Mouse (Mus musculus) CH12.LX (cell line): ENCODE results near the gene Steap2. TPM values are rescaled to one million over a fixed set of nuclear protein-coding genes. Genes with fewer than 3 reads are reported as not detected.

ENCODE experiments used
- DNase-seq: peaks from one replicate; pipeline ENCODE4 v3.0.0-alpha.2; 2013; ENCODE audit errors: extremely low read depth
- H3K27ac ChIP-seq: 2 replicates; pipeline ENCODE4 v1.5.1; 2012; ENCODE audit warnings: low read depth, mild to moderate bottlenecking, control low read depth, moderate library complexity; ENCODE audit not compliant: insufficient read depth
- H3K27me3 ChIP-seq: replicated peaks from 2 replicates; pipeline ENCODE3; 2012; ENCODE audit warnings: inconsistent platforms
- H3K36me3 ChIP-seq, 2 experiments: replicated peaks in 1 of 2; 2 replicates each; pipeline versions ENCODE3 to v1.6.1; 2012; ENCODE audit warnings: inconsistent platforms in 1 of 2, low read length in 1 of 2, mild to moderate bottlenecking in 1 of 2, mixed read lengths in 1 of 2, moderate library complexity in 1 of 2; ENCODE audit not compliant: control insufficient read depth in 1 of 2, insufficient read depth in 1 of 2
- H3K4me1 ChIP-seq, 2 experiments: 2 replicates each; pipeline ENCODE4 v1.6.1; 2012; ENCODE audit warnings: inconsistent platforms in 1 of 2, moderate library complexity in 1 of 2; ENCODE audit not compliant: insufficient read depth in 2 of 2, control insufficient read depth in 1 of 2
- H3K4me2 ChIP-seq: 2 replicates; pipeline ENCODE4 v1.6.1; 2012; ENCODE audit warnings: low read depth, mild to moderate bottlenecking, control low read depth; ENCODE audit not compliant: poor library complexity, insufficient read depth, severe bottlenecking
- H3K4me3 ChIP-seq, 3 experiments: fragments of 150-350 bp in 1 of 3; sonication (generic) in 1 of 3; replicated peaks in 1 of 3; 2 replicates each; pipeline versions ENCODE3 to v1.5.1; 2011 to 2012; ENCODE audit warnings: low read depth in 2 of 3, low read length in 2 of 3, mild to moderate bottlenecking in 2 of 3, moderate library complexity in 2 of 3, control low read depth in 1 of 3, improper control_type of control experiment in 1 of 3, inconsistent platforms in 1 of 3, mixed read lengths in 1 of 3; ENCODE audit not compliant: poor library complexity in 1 of 3
- H3K79me2 ChIP-seq: replicated peaks from 2 replicates; pipeline ENCODE4 v1.6.1; 2012; ENCODE audit warnings: mild to moderate bottlenecking, moderate library complexity; ENCODE audit not compliant: control insufficient read depth, poor library complexity, insufficient read depth, severe bottlenecking; ENCODE audit errors: extremely low read depth
- H3K9ac ChIP-seq: 2 replicates; pipeline ENCODE4 v1.6.1; 2012; ENCODE audit warnings: low read depth, mild to moderate bottlenecking, control low read depth, moderate library complexity; ENCODE audit not compliant: insufficient read depth
- H3K9me3 ChIP-seq: replicated peaks from 2 replicates; pipeline ENCODE3; 2012; ENCODE audit warnings: low read length, inconsistent platforms, mixed read lengths
- CHD1 ChIP-seq: IDR thresholded peaks from 2 replicates; pipeline ENCODE4 v1.6.1; 2012; ENCODE audit warnings: low read depth, low read length, improper control_type of control experiment, inconsistent platforms
- CHD2 ChIP-seq: IDR thresholded peaks from 2 replicates; pipeline ENCODE4 v1.6.1; 2011; ENCODE audit warnings: low read length, improper control_type of control experiment
- CTCF ChIP-seq, 2 experiments: IDR thresholded peaks in 1 of 2; conservative IDR thresholded peaks in 1 of 2; 2 replicates each; pipeline ENCODE4 v1.5.1; 2011 to 2012; ENCODE audit warnings: low read depth in 2 of 2, low read length in 2 of 2, improper control_type of control experiment in 1 of 2, inconsistent platforms in 1 of 2, mild to moderate bottlenecking in 1 of 2, moderate library complexity in 1 of 2
- ELF1 ChIP-seq: IDR thresholded peaks from 2 replicates; pipeline ENCODE4 v1.6.1; 2014; ENCODE audit warnings: low read depth, mild to moderate bottlenecking, inconsistent platforms, low read length, improper control_type of control experiment
- ETS1 ChIP-seq: conservative IDR thresholded peaks from 2 replicates; pipeline ENCODE4 v1.6.1; 2012; ENCODE audit warnings: low read depth, mild to moderate bottlenecking, inconsistent platforms, low read length, improper control_type of control experiment, moderate library complexity
- HCFC1 ChIP-seq: IDR thresholded peaks from 2 replicates; pipeline ENCODE4 v1.6.1; 2012; ENCODE audit warnings: low read depth, mild to moderate bottlenecking, inconsistent platforms, low read length, improper control_type of control experiment
- IRF4 ChIP-seq: IDR thresholded peaks from 2 replicates; pipeline ENCODE4 v1.6.1; 2014; ENCODE audit warnings: low read depth, mild to moderate bottlenecking, inconsistent platforms, low read length, improper control_type of control experiment
- JUND ChIP-seq: conservative IDR thresholded peaks from 2 replicates; pipeline ENCODE4 v1.6.1; 2011; ENCODE audit warnings: low read depth, low read length, improper control_type of control experiment
- MAFK ChIP-seq: IDR thresholded peaks from 2 replicates; pipeline ENCODE4 v1.6.1; 2011; ENCODE audit warnings: low read length, improper control_type of control experiment; ENCODE audit not compliant: insufficient replicate concordance
- MEF2A ChIP-seq: IDR thresholded peaks from 2 replicates; pipeline ENCODE4 v1.6.1; 2014; ENCODE audit warnings: low read depth, mild to moderate bottlenecking, inconsistent platforms, low read length, improper control_type of control experiment, borderline replicate concordance
- MYC ChIP-seq: IDR thresholded peaks from 2 replicates; pipeline ENCODE4 v1.6.1; 2011; ENCODE audit warnings: low read depth, mild to moderate bottlenecking, improper control_type of control experiment, low read length
- NELFE ChIP-seq: IDR thresholded peaks from 2 replicates; pipeline ENCODE4 v1.6.1; 2011; ENCODE audit warnings: low read depth, low read length, improper control_type of control experiment
- NRF1 ChIP-seq: IDR thresholded peaks from 2 replicates; pipeline ENCODE4 v1.6.1; 2014; ENCODE audit warnings: low read depth, mild to moderate bottlenecking, inconsistent platforms, low read length, improper control_type of control experiment, moderate library complexity
- PAX5 ChIP-seq: IDR thresholded peaks from 2 replicates; pipeline ENCODE4 v1.6.1; 2012; ENCODE audit warnings: low read length, inconsistent platforms, mixed read lengths
- RAD21 ChIP-seq: IDR thresholded peaks from 2 replicates; pipeline ENCODE4 v1.6.1; 2011; ENCODE audit warnings: low read depth, mild to moderate bottlenecking, low read length, improper control_type of control experiment, moderate library complexity
- SIN3A ChIP-seq: IDR thresholded peaks from 2 replicates; pipeline ENCODE4 v1.6.1; 2012; ENCODE audit warnings: low read length, improper control_type of control experiment, inconsistent platforms
- TBP ChIP-seq: conservative IDR thresholded peaks from 2 replicates; pipeline ENCODE4 v1.6.1; 2011; ENCODE audit warnings: low read depth, low read length, improper control_type of control experiment
- TCF12 ChIP-seq: IDR thresholded peaks from 2 replicates; pipeline ENCODE4 v1.6.1; 2014; ENCODE audit warnings: low read depth, mild to moderate bottlenecking, inconsistent platforms, low read length, improper control_type of control experiment
- UBTF ChIP-seq: IDR thresholded peaks from 2 replicates; pipeline ENCODE4 v1.6.1; 2012; ENCODE audit warnings: low read depth, mild to moderate bottlenecking, inconsistent platforms, low read length, improper control_type of control experiment, moderate library complexity
- USF2 ChIP-seq: conservative IDR thresholded peaks from 2 replicates; pipeline ENCODE4 v1.6.1; 2011; ENCODE audit warnings: low read depth, low read length, improper control_type of control experiment
- ZC3H11A ChIP-seq: IDR thresholded peaks from 2 replicates; pipeline ENCODE4 v1.6.1; 2012; ENCODE audit warnings: low read depth, mild to moderate bottlenecking, inconsistent platforms, low read length, improper control_type of control experiment
- ZMIZ1 ChIP-seq: IDR thresholded peaks from 2 replicates; pipeline ENCODE4 v1.6.1; 2012; ENCODE audit warnings: low read depth, mild to moderate bottlenecking, inconsistent platforms, low read length, improper control_type of control experiment
- ZNF384 ChIP-seq: IDR thresholded peaks from 2 replicates; pipeline ENCODE4 v1.6.1; 2012; ENCODE audit warnings: low read depth, low read length, improper control_type of control experiment, inconsistent platforms
- dilution Hi-C: fragments of 300-500 bp; cut with MboI; formaldehyde crosslinking; loops from 2 replicates; pipeline ENCODE4 v1.14.3; 2020; ENCODE audit warnings: low sequenced_read_pairs; ENCODE audit not compliant: extremely low pct_unique_long_range_greater_than_20kb, extremely low pct_ligation_motif_present
- in situ Hi-C: fragments of 300-500 bp; cut with MboI; formaldehyde crosslinking; loops from 3 replicates; pipeline ENCODE4 v1.14.3; 2019; ENCODE audit warnings: low sequenced_read_pairs, low pct_ligation_motif_present, low pct_unique_long_range_greater_than_20kb, mixed read lengths
- polyA plus RNA-seq: library from polyadenylated mRNA; unstranded; fragments of >175 nt; gene quantifications from 2 replicates; pipeline ENCODE4 v1.2.1, GENCODE M21; 2012; ENCODE audit warnings: low read depth; ENCODE audit not compliant: insufficient read length
- total RNA-seq, 2 experiments: library from RNA; depleted of rRNA; stranded (reverse); fragments of 300-350 nt in 1 of 2; fragments of >200 nt in 1 of 2; gene quantifications; 2 replicates each; pipeline ENCODE4 v1.2.3; 2012 to 2014

Steap2 gene
- total and polyA plus RNA-seq, 3 experiments = not detected

- H3K4me3 ChIP-seq = no peak overlapping the region
- in situ Hi-C loops = no loop called here
- DNase-seq = no peak
- H3K4me1 ChIP-seq = no peaks in the 10 kb centered on the region
- no peaks in the 10 kb centered on the region for H3K27me3 ChIP-seq
- dilution Hi-C loops = no loop called here
- H3K27ac ChIP-seq = no peak overlapping the region
- no peak for TF ChIP-seq MAFK
- no peak for TF ChIP-seq HCFC1
- TF ChIP-seq RAD21 = no peak
- TF ChIP-seq UBTF = no peak
- no peak for TF ChIP-seq NRF1
- no peak for TF ChIP-seq IRF4
- TF ChIP-seq USF2 = no peak
- no peak for TF ChIP-seq MYC
- no peak for TF ChIP-seq JUND
- TF ChIP-seq SIN3A = no peak
- TF ChIP-seq, all 38 proteins: peak for 0
- Histone ChIP-seq H3K4me2 (no peak overlapping the region), H3K36me3 (no peaks in the 10 kb centered on the region), H3K79me2 (no peaks in the 10 kb centered on the region), H3K9ac (no peak overlapping the region), H3K9me3 (no peaks in the 10 kb centered on the region)
Observed at GRCm38 (mm10) chr5:5679459-5679858, 14.9 kb downstream of the Steap2 start.

- no peak for DNase-seq
- no peak overlapping the region for H3K9ac ChIP-seq
- no peak for TF ChIP-seq UBTF
- TF ChIP-seq JUND = no peak
- TF ChIP-seq MAFK = no peak
- TF ChIP-seq ELF1 = no peak
- TF ChIP-seq MEF2A = no peak
- TF ChIP-seq TBP = no peak
- TF ChIP-seq CHD1 = no peak
- no peak for TF ChIP-seq RAD21
- dilution Hi-C loops (no loop called here), in situ Hi-C loops (no loop called here)
- no peak overlapping the region for H3K4me2 ChIP-seq
- H3K79me2 ChIP-seq = no peaks in the 10 kb centered on the region
- no peak overlapping the region for H3K27ac ChIP-seq
- no peaks in the 10 kb centered on the region for H3K36me3 ChIP-seq
- no peak overlapping the region for H3K4me3 ChIP-seq
- no peaks in the 10 kb centered on the region for H3K27me3 ChIP-seq
- H3K9me3 ChIP-seq = no peaks in the 10 kb centered on the region
- no peaks in the 10 kb centered on the region for H3K4me1 ChIP-seq
Observed at GRCm38 (mm10) chr5:5676082-5676481, 18.3 kb downstream of the Steap2 start.

GRCm38 (mm10) chr5:5668920-5669319 is 25.5 kb downstream of the Steap2 start:
- in situ Hi-C loops = no loop called here
- no peak overlapping the region for H3K4me2 ChIP-seq
- DNase-seq = no peak
- dilution Hi-C loops = no loop called here
- no peak overlapping the region for H3K9ac ChIP-seq
- H3K4me1 ChIP-seq = no peaks in the 10 kb centered on the region
- H3K36me3 ChIP-seq = no peaks in the 10 kb centered on the region
- TF ChIP-seq ZNF384 (no peak), PAX5 (no peak), ETS1 (no peak), NELFE (no peak), TBP (no peak), TCF12 (no peak), CHD2 (no peak), MYC (no peak), ZMIZ1 (no peak), SIN3A (no peak), ZC3H11A (no peak), MEF2A (no peak), CTCF (conservative IDR thresholded peaks at IDR 0.05 in 1 of 2, IDR thresholded peaks at IDR 0.05 in 1 of 2; ENCODE audit: low read depth in 2 of 2, low read length in 2 of 2) (no peak), MAFK (no peak)
- H3K79me2 ChIP-seq = no peaks in the 10 kb centered on the region
- no peak overlapping the region for H3K27ac ChIP-seq
- no peak overlapping the region for H3K4me3 ChIP-seq
- H3K27me3 ChIP-seq = no peaks in the 10 kb centered on the region
- H3K9me3 ChIP-seq = no peaks in the 10 kb centered on the region
